Mouse (Mus musculus) MEL (cell line): ENCODE measurements around the gene Ank2. TPM values are rescaled to one million over a fixed set of nuclear protein-coding genes. Genes with fewer than 3 reads are reported as not detected.
A peak's percentile ranks its signal among the peaks of the same experiment; 100 is the strongest.

ENCODE experiments used
- DNase-seq: peaks from one replicate; pipeline ENCODE4 v3.0.0; 2011; ENCODE audit warnings: low read depth, low spot score
- H3K27ac ChIP-seq: 2 replicates; pipeline ENCODE4 v1.5.1; 2012; ENCODE audit warnings: low read depth, mild to moderate bottlenecking, control low read depth, low read length, moderate library complexity; ENCODE audit not compliant: control insufficient read depth
- H3K27me3 ChIP-seq, 2 experiments: fragments of 150-350 bp in 1 of 2; sonication (generic) in 1 of 2; 2 replicates each; pipeline ENCODE4 v1.6.1; 2012; ENCODE audit warnings: low read length in 2 of 2, mild to moderate bottlenecking in 2 of 2, improper control_type of control experiment in 1 of 2, moderate library complexity in 1 of 2; ENCODE audit not compliant: insufficient read depth in 2 of 2, control insufficient read depth in 1 of 2
- H3K36me3 ChIP-seq, 2 experiments: 2 replicates each; pipeline ENCODE4 v1.6.1; 2012 to 2014; ENCODE audit warnings: low read length in 2 of 2, improper control_type of control experiment in 1 of 2, inconsistent platforms in 1 of 2, mild to moderate bottlenecking in 1 of 2; ENCODE audit not compliant: insufficient read depth in 2 of 2, control insufficient read depth in 1 of 2
- H3K4me1 ChIP-seq, 2 experiments: fragments of 150-350 bp in 1 of 2; sonication (generic) in 1 of 2; 2 replicates each; pipeline ENCODE4 v1.6.1; 2012; ENCODE audit warnings: low read length in 2 of 2, improper control_type of control experiment in 1 of 2, mild to moderate bottlenecking in 1 of 2; ENCODE audit not compliant: insufficient read depth in 2 of 2, control insufficient read depth in 1 of 2
- H3K4me3 ChIP-seq, 2 experiments: fragments of 150-350 bp in 1 of 2; sonication (generic) in 1 of 2; 2 replicates each; pipeline ENCODE4 v1.5.1; 2012; ENCODE audit warnings: low read depth in 2 of 2, low read length in 2 of 2, mild to moderate bottlenecking in 2 of 2, moderate library complexity in 2 of 2, control low read depth in 1 of 2, improper control_type of control experiment in 1 of 2; ENCODE audit not compliant: control insufficient read depth in 1 of 2, insufficient read depth in 1 of 2
- H3K79me2 ChIP-seq: 2 replicates; pipeline ENCODE4 v1.6.1; 2012; ENCODE audit warnings: mild to moderate bottlenecking, low read length, moderate library complexity; ENCODE audit not compliant: control insufficient read depth, poor library complexity, insufficient read depth
- H3K9ac ChIP-seq: 2 replicates; pipeline ENCODE4 v1.6.1; 2012; ENCODE audit warnings: low read depth, mild to moderate bottlenecking, control low read depth, low read length, moderate library complexity; ENCODE audit not compliant: control insufficient read depth, poor library complexity, severe bottlenecking
- H3K9me3 ChIP-seq: fragments of 150-350 bp; sonication (generic); replicated peaks from 2 replicates; pipeline ENCODE4 v1.6.1; 2012; ENCODE audit warnings: mild to moderate bottlenecking, low read length, improper control_type of control experiment, moderate library complexity; ENCODE audit not compliant: insufficient read depth
- BHLHE40 ChIP-seq: IDR thresholded peaks from 2 replicates; pipeline ENCODE4 v1.6.1; 2012; ENCODE audit warnings: low read depth, mild to moderate bottlenecking, inconsistent platforms, low read length, improper control_type of control experiment, borderline replicate concordance
- CHD1 ChIP-seq: IDR thresholded peaks from 2 replicates; pipeline ENCODE4 v1.6.1; 2012; ENCODE audit warnings: low read depth, mild to moderate bottlenecking, inconsistent platforms, low read length, improper control_type of control experiment
- CHD2 ChIP-seq: IDR thresholded peaks from 2 replicates; pipeline ENCODE4 v1.6.1; 2011; ENCODE audit warnings: low read length, improper control_type of control experiment
- CTCF ChIP-seq, 3 experiments: IDR thresholded peaks in 2 of 3; conservative IDR thresholded peaks in 1 of 3; 2 replicates each; pipeline ENCODE4 v1.5.1; 2011 to 2012; ENCODE audit warnings: low read length in 3 of 3, low read depth in 2 of 3, mild to moderate bottlenecking in 2 of 3, improper control_type of control experiment in 1 of 3, inconsistent platforms in 1 of 3, mixed read lengths in 1 of 3, moderate library complexity in 1 of 3; ENCODE audit not compliant: control insufficient read depth in 1 of 3, insufficient read depth in 1 of 3, poor library complexity in 1 of 3, severe bottlenecking in 1 of 3
- E2F4 ChIP-seq: IDR thresholded peaks from 2 replicates; pipeline ENCODE4 v1.6.1; 2011; ENCODE audit warnings: low read depth, low read length, improper control_type of control experiment, borderline replicate concordance
- EP300 ChIP-seq, 2 experiments: IDR thresholded peaks; 2 replicates each; pipeline ENCODE4 v1.6.1; 2011; ENCODE audit warnings: improper control_type of control experiment in 2 of 2, low read length in 2 of 2, low read depth in 1 of 2, mild to moderate bottlenecking in 1 of 2
- ETS1 ChIP-seq: IDR thresholded peaks from 2 replicates; pipeline ENCODE4 v1.6.1; 2012; ENCODE audit warnings: low read depth, mild to moderate bottlenecking, inconsistent platforms, low read length, improper control_type of control experiment, moderate library complexity
- GATA1 ChIP-seq: IDR thresholded peaks from 2 replicates; pipeline ENCODE4 v1.6.1; 2011; ENCODE audit warnings: low read depth, low read length, improper control_type of control experiment
- JUND ChIP-seq: IDR thresholded peaks from 2 replicates; pipeline ENCODE4 v1.6.1; 2011; ENCODE audit warnings: low read depth, mild to moderate bottlenecking, improper control_type of control experiment, low read length
- MAX ChIP-seq: IDR thresholded peaks from 2 replicates; pipeline ENCODE4 v1.6.1; 2011; ENCODE audit warnings: low read length, improper control_type of control experiment
- MEF2A ChIP-seq: IDR thresholded peaks from 2 replicates; pipeline ENCODE4 v1.6.1; 2014; ENCODE audit warnings: low read depth, mild to moderate bottlenecking, inconsistent platforms, low read length, improper control_type of control experiment; ENCODE audit not compliant: poor library complexity, insufficient replicate concordance, severe bottlenecking; ENCODE audit errors: extremely low read depth
- MYB ChIP-seq: IDR thresholded peaks from 2 replicates; pipeline ENCODE4 v1.6.1; 2011; ENCODE audit warnings: mild to moderate bottlenecking, low read depth, low read length, improper control_type of control experiment
- MYC ChIP-seq: IDR thresholded peaks from 2 replicates; pipeline ENCODE4 v1.6.1; 2011; ENCODE audit warnings: low read depth, mild to moderate bottlenecking, low read length, improper control_type of control experiment, moderate library complexity
- NELFE ChIP-seq: IDR thresholded peaks from 2 replicates; pipeline ENCODE4 v1.6.1; 2011; ENCODE audit warnings: low read depth, low read length, improper control_type of control experiment
- NRF1 ChIP-seq: IDR thresholded peaks from 2 replicates; pipeline ENCODE4 v1.6.1; 2014; ENCODE audit warnings: low read depth, mild to moderate bottlenecking, inconsistent platforms, low read length, improper control_type of control experiment, moderate library complexity; ENCODE audit not compliant: poor library complexity, insufficient read depth, severe bottlenecking
- POLR2A ChIP-seq, 2 experiments: IDR thresholded peaks; 2 replicates each; pipeline ENCODE4 v1.6.1; 2011 to 2012; ENCODE audit warnings: low read length in 2 of 2, mild to moderate bottlenecking in 2 of 2, control low read depth in 1 of 2, improper control_type of control experiment in 1 of 2, low read depth in 1 of 2, moderate library complexity in 1 of 2; ENCODE audit not compliant: control insufficient read depth in 1 of 2, insufficient read depth in 1 of 2, poor library complexity in 1 of 2
- RAD21 ChIP-seq: IDR thresholded peaks from 2 replicates; pipeline ENCODE4 v1.6.1; 2011; ENCODE audit warnings: mild to moderate bottlenecking, low read depth, low read length, improper control_type of control experiment
- RCOR1 ChIP-seq: IDR thresholded peaks from 2 replicates; pipeline ENCODE4 v1.6.1; 2012; ENCODE audit warnings: low read depth, mild to moderate bottlenecking, inconsistent platforms, low read length, improper control_type of control experiment
- SIN3A ChIP-seq: IDR thresholded peaks from 2 replicates; pipeline ENCODE4 v1.6.1; 2012; ENCODE audit warnings: low read length, improper control_type of control experiment, inconsistent platforms
- TBP ChIP-seq: IDR thresholded peaks from 2 replicates; pipeline ENCODE4 v1.8.0; 2011; ENCODE audit warnings: low read depth, low read length, improper control_type of control experiment
- TCF12 ChIP-seq: IDR thresholded peaks from 2 replicates; pipeline ENCODE4 v1.6.1; 2014; ENCODE audit warnings: low read depth, mild to moderate bottlenecking, inconsistent platforms, low read length, improper control_type of control experiment, moderate library complexity
- USF1 ChIP-seq: IDR thresholded peaks from 2 replicates; pipeline ENCODE4 v1.6.1; 2014; ENCODE audit warnings: low read depth, mild to moderate bottlenecking, inconsistent platforms, low read length, improper control_type of control experiment, moderate library complexity
- USF2 ChIP-seq, 2 experiments: IDR thresholded peaks; 2 replicates each; pipeline ENCODE4 v1.6.1; 2011 to 2012; ENCODE audit warnings: improper control_type of control experiment in 2 of 2, low read length in 2 of 2, borderline replicate concordance in 1 of 2, inconsistent platforms in 1 of 2, low read depth in 1 of 2, mild to moderate bottlenecking in 1 of 2; ENCODE audit not compliant: insufficient read depth in 1 of 2
- ZNF384 ChIP-seq: IDR thresholded peaks from 2 replicates; pipeline ENCODE4 v1.6.1; 2012; ENCODE audit warnings: low read depth, mild to moderate bottlenecking, inconsistent platforms, low read length, improper control_type of control experiment
- polyA plus RNA-seq, 2 experiments: library from polyadenylated mRNA; stranded (reverse) in 1 of 2; unstranded in 1 of 2; fragments of >175 nt in 1 of 2; fragments of >200 nt in 1 of 2; gene quantifications; 2 replicates each; pipeline versions ENCODE4 v1.2.1 to v1.2.4; 2012; ENCODE audit warnings: low replicate concordance in 2 of 2, low read depth in 1 of 2; ENCODE audit not compliant: insufficient read length in 2 of 2, insufficient read depth in 1 of 2, missing spikeins in 1 of 2
- total RNA-seq: library from RNA; depleted of rRNA; stranded (reverse); fragments of 300-350 nt; gene quantifications from 2 replicates; pipeline ENCODE4 v1.2.3, GENCODE M21; 2012

The Ank2 gene
- total and polyA plus RNA-seq, 3 experiments, result 2.7 to 4.5 TPM; not detected in 1

GRCm38 (mm10) chr3:127294610-127295349, 204.4 kb downstream of the Ank2 start:
- Histone ChIP-seq H3K4me3 (peak overlapping the region in 1 of 2 experiments; percentile 9; a peak in 1 of 4 replicates), H3K9me3 (no peaks in the 10 kb centered on the region), H3K27ac (peak overlapping the region; percentile 79), H3K9ac (no peak overlapping the region; the same call in 1 of the 2 replicates), H3K4me1 (peaks cover 0 to 11% of the 10 kb centered on the region in 2 experiments; a peak in 3 of 4 replicates)
- peak; percentile 68 for DNase-seq
- TF ChIP-seq SIN3A (peak; percentile 71), POLR2A (IDR thresholded peaks at IDR 0.05; ENCODE audit: control insufficient read depth in 1 of 2, insufficient read depth in 1 of 2, low read depth in 1 of 2, low read length in 2 of 2, poor library complexity in 1 of 2) (no peak), EP300 (IDR thresholded peaks at IDR 0.05; ENCODE audit: low read depth in 1 of 2, low read length in 2 of 2) (peak; percentile 12 to 62; a peak in 3 of 4 replicates), MAX (peak; percentile 35; the same call in 1 of the 2 replicates), RAD21 (no peak), BHLHE40 (peak; percentile 89), RCOR1 (no peak), ETS1 (peak; percentile 90), TCF12 (0 out of 2 replicates have a peak, but pooled peaks have one; percentile 2), ZNF384 (no peak), GATA1 (peak; percentile 67), MEF2A (0 out of 2 replicates have a peak, but pooled peaks have one; percentile 21), CTCF (IDR thresholded peaks at IDR 0.05 in 2 of 3, conservative IDR thresholded peaks at IDR 0.05 in 1 of 3; ENCODE audit: control insufficient read depth in 1 of 3, insufficient read depth in 1 of 3, low read depth in 2 of 3, low read length in 3 of 3, poor library complexity in 1 of 3, severe bottlenecking in 1 of 3) (no peak)
- TF ChIP-seq, all 39 proteins: peak for 8
- Histone ChIP-seq H3K27me3 (no peaks in the 10 kb centered on the region), H3K79me2 (no peaks in the 10 kb centered on the region), H3K36me3 (peaks cover 0 to 3% of the 10 kb centered on the region in 2 experiments; a peak in 2 of 4 replicates)

- peaks cover 0 to 3% of the 10 kb centered on the region in 2 experiments; a peak in 2 of 4 replicates for H3K36me3 ChIP-seq
- no peak for DNase-seq
- no peaks in the 10 kb centered on the region for H3K79me2 ChIP-seq
- no peak overlapping the region for H3K27ac ChIP-seq
- TF ChIP-seq USF1 (no peak), USF2 (IDR thresholded peaks at IDR 0.05; ENCODE audit: borderline replicate concordance in 1 of 2, insufficient read depth in 1 of 2, low read depth in 1 of 2, low read length in 2 of 2) (no peak), E2F4 (no peak), NRF1 (no peak), CHD2 (no peak), MYC (no peak), TBP (no peak), NELFE (no peak), JUND (no peak), MAX (no peak), SIN3A (no peak), MYB (no peak), EP300 (IDR thresholded peaks at IDR 0.05; ENCODE audit: low read depth in 1 of 2, low read length in 2 of 2) (no peak), CHD1 (no peak), RCOR1 (no peak)
- TF ChIP-seq, all 39 proteins: peak for 0
- no peaks in the 10 kb centered on the region for H3K9me3 ChIP-seq
- peaks cover 0 to 11% of the 10 kb centered on the region in 2 experiments; a peak in 3 of 4 replicates for H3K4me1 ChIP-seq
- H3K4me3 ChIP-seq, result no peak overlapping the region
- H3K27me3 ChIP-seq, result no peaks in the 10 kb centered on the region
- no peak overlapping the region for H3K9ac ChIP-seq
Observed at GRCm38 (mm10) chr3:127294079-127294478, 205.1 kb downstream of the Ank2 start.
